Comparison of ENCODE assay signal across 13 mouse cellular contexts in genomic region chr8:88285469-88286356, GRCm38 (mm10). TPM values are rescaled to one million over a fixed set of nuclear protein-coding genes. Genes with fewer than 3 reads are reported as not detected.
DNase-seq lines count a peak whose midpoint lies in the region; ATAC-seq and TF ChIP-seq lines count a peak whose summit lies in the region.
"Had no signal": no experiment of that assay in that cellular context is flagged by ENCODE, and none has a peak within 500 bp of the region (broad histone marks: within the 10 kb centered on the region; RNA-seq: fewer than 3 reads in every experiment).

No protein-coding gene starts in this region.

- WGBS in midbrain, postnatal 0 days: 92% methylated on average over 7 of the region's 8 CpGs
- 85% methylated on average over 8 of the region's 8 CpGs for whole genome bisulfite sequencing in midbrain, embryonic 10.5 days
- WGBS in small intestine, adult 2 months: 79% methylated on average over 8 of the region's 8 CpGs

- intact Hi-C loops in gastrocnemius, adult 2 months (cut with DNase I): no loop called here
- intact Hi-C loops in heart, postnatal 14 days (cut with DNase I): no loop called here

- ATAC-seq in midbrain, postnatal 0 days (ENCODE audit: low FRiP score): no peak

- H3K9me3 ChIP-seq in midbrain, postnatal 0 days (ENCODE audit: low read length): no peaks in the 10 kb centered on the region
- H3K9me3 ChIP-seq in midbrain, embryonic 10.5 days (replicated peaks): no peaks in the 10 kb centered on the region
- H3K9me3 ChIP-seq: heart, embryonic 13.5 days; kidney, embryonic 15.5 days had no signal

- H3K4me3 ChIP-seq in gastrocnemius, adult 2 months: peak overlapping the region; percentile 33
- H3K4me3 ChIP-seq in midbrain, postnatal 0 days (ENCODE audit: low read depth, low read length): no peak overlapping the region
- no peak overlapping the region for H3K4me3 ChIP-seq in midbrain, embryonic 10.5 days
- no peak overlapping the region for H3K4me3 ChIP-seq in small intestine, adult 2 months (ENCODE audit: low read depth, low read length)
- H3K4me3 ChIP-seq: erythroblast, embryonic 14.5 days; heart, embryonic 13.5 days; kidney, embryonic 15.5 days had no signal

- no peaks in the 10 kb centered on the region for H3K36me3 ChIP-seq in midbrain, postnatal 0 days (ENCODE audit: insufficient read depth, low read length)
- H3K36me3 ChIP-seq in midbrain, embryonic 10.5 days: no peaks in the 10 kb centered on the region
- no peaks in the 10 kb centered on the region for H3K36me3 ChIP-seq in small intestine, adult 2 months (ENCODE audit: control insufficient read depth, insufficient read depth, low read length)
- H3K36me3 ChIP-seq: heart, embryonic 13.5 days; kidney, embryonic 15.5 days had no signal

- TF ChIP-seq POLR2A in small intestine, adult 2 months (IDR thresholded peaks at IDR 0.05; ENCODE audit: low read depth, low read length): no peak

- H3K4me2 ChIP-seq in midbrain, postnatal 0 days (ENCODE audit: low read depth, low read length, poor library complexity, severe bottlenecking): no peak overlapping the region
- H3K4me2 ChIP-seq: kidney, embryonic 15.5 days had no signal

- peak; percentile 58 for DNase-seq in gastrocnemius, adult 2 months
- no peak for DNase-seq in gastrocnemius, postnatal 4 days (ENCODE audit: low spot score in 2 of 2)
- DNase-seq in midbrain, postnatal 0 days (ENCODE audit: low spot score): no peak
- no peak for DNase-seq in midbrain, embryonic 10.5 days (ENCODE audit: low spot score)
- DNase-seq in heart, postnatal 14 days: peak; percentile 32 to 52
- no peak for DNase-seq in kidney, adult 8-10 months
- DNase-seq in cerebellum, adult 9-11 months: no peak
- DNase-seq: cerebellum, adult 9-10 months; left cerebral cortex, postnatal 4 days had no signal

- TF ChIP-seq CTCF in gastrocnemius, adult 2 months (IDR thresholded peaks at IDR 0.05): peak; percentile 30; the same call in 1 of the 2 replicates
- 0 out of 2 replicates have a peak, but pooled peaks have one; percentile 8 for TF ChIP-seq CTCF in midbrain, postnatal 0 days (IDR thresholded peaks at IDR 0.05)
- TF ChIP-seq CTCF in small intestine, adult 2 months (IDR thresholded peaks at IDR 0.05; ENCODE audit: extremely low read depth, insufficient read length, insufficient replicate concordance, low read depth, low read length): peak; percentile 26; the same call in 1 of the 2 replicates

- no peaks in the 10 kb centered on the region for H3K4me1 ChIP-seq in midbrain, postnatal 0 days (ENCODE audit: insufficient read depth, low read length)
- H3K4me1 ChIP-seq in midbrain, embryonic 10.5 days: peaks cover 4% of the 10 kb centered on the region; the same call in 1 of the 2 replicates
- peaks cover 10% of the 10 kb centered on the region; the same call in 1 of the 2 replicates for H3K4me1 ChIP-seq in small intestine, adult 2 months (ENCODE audit: control insufficient read depth, insufficient read depth, insufficient read length, low read length)

- no peak overlapping the region for H3K9ac ChIP-seq in midbrain, postnatal 0 days (replicated peaks; ENCODE audit: low read length, poor library complexity, severe bottlenecking)
- H3K9ac ChIP-seq: kidney, embryonic 15.5 days had no signal

- no peaks in the 10 kb centered on the region for H3K27me3 ChIP-seq in midbrain, postnatal 0 days (ENCODE audit: insufficient read depth, low read length)
- no peaks in the 10 kb centered on the region for H3K27me3 ChIP-seq in midbrain, embryonic 10.5 days (ENCODE audit: low read depth, poor library complexity, severe bottlenecking)
- no peaks in the 10 kb centered on the region for H3K27me3 ChIP-seq in small intestine, adult 2 months (ENCODE audit: control insufficient read depth, insufficient read depth, low read length)
- H3K27me3 ChIP-seq: heart, embryonic 13.5 days; kidney, embryonic 15.5 days had no signal

- peak overlapping the region; percentile 80 for H3K27ac ChIP-seq in gastrocnemius, adult 2 months
- H3K27ac ChIP-seq in midbrain, postnatal 0 days (ENCODE audit: low read depth, low read length): no peak overlapping the region
- H3K27ac ChIP-seq in midbrain, embryonic 10.5 days (replicated peaks): no peak overlapping the region
- H3K27ac ChIP-seq in small intestine, adult 2 months (ENCODE audit: insufficient read depth, low read depth, low read length): no peak overlapping the region
- H3K27ac ChIP-seq: heart, embryonic 13.5 days; kidney, embryonic 15.5 days had no signal

RNA-seq across cellular contexts. Expression of gene Adcy7, which starts 13.5 kb away (rescaled TPM):
- total RNA-seq in gastrocnemius, adult 2 months (2021): 1 to 10 TPM; 3.4 to 6.6 TPM
- total RNA-seq in gastrocnemius, postnatal 4 days (2021): 10 to 100 TPM; 16.8 to 22.7 TPM
- total RNA-seq in midbrain, postnatal 0 days (2014; rRNA removed): 21.4 and 23.3 TPM in 2 replicates
- polyA plus RNA-seq in midbrain, postnatal 0 days (2015; fragmentation: Nextera tagmentation; extraction: Ambion mirVana): 11.1 and 11.9 TPM in 2 replicates
- polyA plus RNA-seq in midbrain, embryonic 10.5 days (2016; fragmentation: Nextera tagmentation; extraction: Ambion mirVana): 2.2 and 3.2 TPM in 2 replicates
- 1 to 10 TPM; 7.5 to 9.8 TPM for total RNA-seq in heart, postnatal 14 days (2021)
- polyA plus RNA-seq in small intestine, adult 2 months (2012; rRNA removed): 6.4 and 7.7 TPM in 2 replicates

Comparison
In these comparisons a context has a peak if more than half of its experiments do, and no peak if none do; other contexts are left out.
1. DNase-seq: peak in gastrocnemius, adult 2 months (single experiment) and heart, postnatal 14 days (2 of 2); none in gastrocnemius, postnatal 4 days (0 of 2), midbrain, postnatal 0 days (single experiment), midbrain, embryonic 10.5 days (single experiment), kidney, adult 8-10 months (0 of 2) and cerebellum, adult 9-11 months (single experiment).
2. Peak in every context shown above with its lines, with median percentiles within 50 percentile points of each other: CTCF ChIP-seq.